Mouse (Mus musculus) regulatory T cell (primary cell): ENCODE measurements around the gene Cbarp.

ENCODE experiments used
- in situ Hi-C: fragments of 300-600 bp; cut with MboI, MseI; formaldehyde crosslinking; loops from one replicate; pipeline ENCODE4 v1.15.1; 2025; ENCODE audit warnings: high pct_unique_total_duplicates

Cbarp gene

GRCm38 (mm10) chr10:80131316-80131951 is 9.2 kb downstream of the Cbarp start:
- in situ Hi-C loops: no loop called here

- in situ Hi-C loops: no loop called here
Observed at GRCm38 (mm10) chr10:80130403-80131031, 10.1 kb downstream of the Cbarp start.

GRCm38 (mm10) chr10:80129846-80130245 is 10.8 kb downstream of the Cbarp start:
- in situ Hi-C loops: no loop called here

- in situ Hi-C loops: no loop called here
Observed at GRCm38 (mm10) chr10:80127920-80128319, 12.7 kb downstream of the Cbarp start.

GRCm38 (mm10) chr10:80123932-80124562 is 16.6 kb downstream of the Cbarp start:
- in situ Hi-C loops: no loop called here

GRCm38 (mm10) chr10:80121639-80122038 is 19.0 kb downstream of the Cbarp start:
- in situ Hi-C loops: no loop called here

- in situ Hi-C loops: no loop called here
Observed at GRCm38 (mm10) chr10:80120146-80120545, 20.5 kb downstream of the Cbarp start.

- in situ Hi-C loops: loop anchor here (10.0 kb wide), 1 partner anchor 134 kb away; the partner anchor contains the start of genes Cnn2 and Tmem259
Observed at GRCm38 (mm10) chr10:80118552-80118951, 22.1 kb downstream of the Cbarp start.

- in situ Hi-C loops: loop anchor here (10.0 kb wide), 1 partner anchor 133 kb away; the partner anchor contains the start of genes Cnn2 and Tmem259
Observed at GRCm38 (mm10) chr10:80117736-80118135, 22.9 kb downstream of the Cbarp start.

- in situ Hi-C loops: loop anchor here (10.0 kb wide), 1 partner anchor 132 kb away; the partner anchor contains the start of genes Cnn2 and Tmem259
Observed at GRCm38 (mm10) chr10:80116927-80117691, 23.5 kb downstream of the Cbarp start.

GRCm38 (mm10) chr10:80116563-80116926 is 24.1 kb downstream of the Cbarp start:
- in situ Hi-C loops: loop anchor here (10.0 kb wide), 1 partner anchor 132 kb away; the partner anchor contains the start of genes Cnn2 and Tmem259

GRCm38 (mm10) chr10:80115944-80116335 is 24.7 kb downstream of the Cbarp start:
- in situ Hi-C loops: loop anchor here (10.0 kb wide), 1 partner anchor 131 kb away; the partner anchor contains the start of genes Cnn2 and Tmem259

GRCm38 (mm10) chr10:80115290-80115943 is 25.2 kb downstream of the Cbarp start, which contains the start of gene Stk11:
Gene Stk11, plus strand, starts transcription at chr10:80115803.
- in situ Hi-C loops: loop anchor here (10.0 kb wide), 1 partner anchor 131 kb away; the partner anchor contains the start of genes Cnn2 and Tmem259

- in situ Hi-C loops: loop anchor here (10.0 kb wide), 1 partner anchor 130 kb away; the partner anchor contains the start of genes Cnn2 and Tmem259
Observed at GRCm38 (mm10) chr10:80114341-80115284, 26.0 kb downstream of the Cbarp start.

- in situ Hi-C loops: no loop called here
Observed at GRCm38 (mm10) chr10:80107678-80108077, 33.0 kb downstream of the Cbarp start.

GRCm38 (mm10) chr10:80105926-80106325 is 34.7 kb downstream of the Cbarp start:
- in situ Hi-C loops: no loop called here

- in situ Hi-C loops: no loop called here
Observed at GRCm38 (mm10) chr10:80105460-80105859, 35.2 kb downstream of the Cbarp start, which contains the start of gene Sbno2. Gene Sbno2, minus strand, starts transcription at chr10:80105571.

- in situ Hi-C loops: no loop called here
Observed at GRCm38 (mm10) chr10:80104181-80104580, 36.5 kb downstream of the Cbarp start.

- in situ Hi-C loops: no loop called here
Observed at GRCm38 (mm10) chr10:80103032-80103431, 37.6 kb downstream of the Cbarp start.
